Mouse (Mus musculus): ENCODE measurements around the gene Fhl2. TPM values are rescaled to one million over a fixed set of nuclear protein-coding genes. Genes with fewer than 3 reads are reported as not detected.

Gene Fhl2
- 10 to 100 TPM; 51.8 to 54.6 (median 52.9) TPM for total RNA-seq (2022)

DNA sequence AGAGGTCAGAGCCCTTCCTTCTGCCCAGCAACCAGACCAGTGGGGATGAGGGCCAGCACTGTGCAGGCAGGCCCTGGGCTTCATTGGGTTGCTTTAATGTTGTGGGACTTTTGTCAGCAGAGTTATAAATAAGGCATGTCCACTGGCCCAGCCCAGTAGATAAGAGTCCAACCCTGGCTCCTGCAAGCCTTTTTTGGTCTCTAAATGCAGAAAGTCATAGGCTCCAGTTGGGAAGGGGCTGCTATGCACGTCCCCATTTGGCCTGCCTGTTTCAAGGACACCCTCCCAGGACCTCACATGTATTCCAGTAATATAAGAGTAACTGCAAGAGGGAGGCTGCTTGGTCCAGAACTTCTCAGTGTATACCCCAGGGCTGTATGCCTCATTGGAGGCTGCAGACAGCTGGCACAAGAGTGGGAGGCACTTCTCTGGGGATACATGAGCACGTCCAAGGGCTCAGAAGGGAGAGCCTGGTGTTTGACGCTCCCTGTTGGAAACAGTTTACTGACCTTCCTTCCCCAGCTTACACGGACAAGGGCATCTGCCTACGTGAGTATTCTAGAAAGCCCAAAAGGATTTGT lies at the start of gene Fhl2:
Fhl2 (minus strand) TSS at position 324 of the 581 bp plus-strand sequence.
- DNase-seq (ENCODE audit: low spot score in 2 of 2): no peak

DNA sequence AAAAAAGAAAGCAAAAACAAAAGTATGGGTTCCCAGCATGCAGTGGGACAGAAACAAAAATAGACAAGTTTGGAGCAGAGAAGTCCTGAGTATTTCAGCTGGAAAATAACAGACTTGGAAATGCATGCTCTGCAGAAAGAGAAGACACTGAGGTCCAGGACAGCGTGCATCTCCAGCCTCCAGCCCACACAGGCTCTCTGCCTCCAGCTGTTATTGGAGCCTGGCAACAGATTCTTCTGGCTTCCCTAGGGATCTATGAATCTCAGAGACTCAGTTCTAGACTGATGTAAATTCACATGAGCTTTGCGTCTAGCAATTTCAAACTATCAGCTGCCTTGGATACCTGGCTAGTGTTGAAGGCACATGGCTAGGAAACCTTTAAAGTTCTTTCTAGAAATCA lies 48.2 kb upstream of the Fhl2 start:
- no peak for DNase-seq (ENCODE audit: low spot score in 2 of 2)

DNA sequence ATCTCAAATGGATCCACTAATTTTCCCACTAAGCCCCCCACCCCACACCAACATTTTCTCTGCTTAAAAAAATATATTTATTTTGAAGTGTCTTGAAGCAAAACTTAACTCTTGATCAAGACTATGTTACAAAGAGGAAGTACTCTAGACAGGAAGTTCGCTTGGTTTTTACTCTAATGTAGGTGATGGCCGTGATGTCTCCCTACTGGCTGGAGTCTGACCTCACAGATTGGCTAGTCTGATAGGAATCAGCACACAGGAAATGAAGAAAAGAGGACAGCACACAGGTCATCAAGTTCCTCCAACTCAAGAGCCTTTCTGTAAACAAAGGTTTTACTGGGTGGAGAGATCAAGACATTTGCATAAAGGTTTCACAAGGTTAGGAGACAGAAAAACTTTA lies 44.4 kb upstream of the Fhl2 start:
- no peak for DNase-seq (ENCODE audit: low spot score in 2 of 2)

DNA sequence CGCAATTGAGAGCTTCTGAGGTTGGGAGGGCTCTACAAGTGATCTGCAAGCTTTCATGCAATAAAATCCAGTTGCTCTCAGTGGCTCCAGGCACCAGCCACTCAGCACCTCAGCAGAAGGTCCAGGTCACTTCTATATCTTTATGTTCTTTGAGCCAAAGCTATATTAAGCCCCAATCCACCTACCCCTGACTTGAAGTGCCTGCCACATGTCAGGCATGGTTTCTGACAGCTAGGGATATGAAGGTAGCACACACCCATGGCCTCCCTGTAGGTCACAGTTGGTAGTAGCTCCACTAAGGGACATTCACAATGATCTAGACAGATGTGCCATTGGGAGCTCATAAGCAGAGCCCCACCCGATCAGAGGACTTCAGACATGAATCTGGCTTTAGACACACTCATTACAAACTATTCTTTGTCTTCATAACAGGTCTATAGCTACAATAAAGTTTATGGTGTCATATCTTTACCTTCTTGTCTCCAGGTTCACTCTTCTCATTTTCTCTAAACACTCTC lies 43.1 kb upstream of the Fhl2 start:
- no peak for DNase-seq (ENCODE audit: low spot score in 2 of 2)

DNA sequence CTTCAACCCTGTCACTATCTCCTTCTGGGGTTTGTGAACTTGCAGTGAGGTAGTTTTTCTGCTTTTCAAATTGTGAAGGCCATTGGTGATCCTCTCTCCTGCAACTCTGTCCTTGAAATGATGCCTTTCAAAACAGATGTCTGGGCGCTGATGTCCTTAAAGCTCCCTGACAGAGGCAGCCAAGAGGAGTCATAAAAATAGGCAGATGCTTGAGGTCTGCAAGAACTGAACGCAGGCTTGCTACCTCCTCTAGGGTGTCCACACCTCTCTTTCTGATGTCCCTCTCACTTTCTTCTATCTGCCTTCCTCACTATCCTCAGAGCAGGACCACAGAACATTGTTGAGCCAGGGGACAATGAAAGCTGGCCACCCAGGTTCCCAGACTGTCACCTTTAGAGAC lies 41.7 kb upstream of the Fhl2 start:
- no peak for DNase-seq (ENCODE audit: low spot score in 2 of 2)

DNA sequence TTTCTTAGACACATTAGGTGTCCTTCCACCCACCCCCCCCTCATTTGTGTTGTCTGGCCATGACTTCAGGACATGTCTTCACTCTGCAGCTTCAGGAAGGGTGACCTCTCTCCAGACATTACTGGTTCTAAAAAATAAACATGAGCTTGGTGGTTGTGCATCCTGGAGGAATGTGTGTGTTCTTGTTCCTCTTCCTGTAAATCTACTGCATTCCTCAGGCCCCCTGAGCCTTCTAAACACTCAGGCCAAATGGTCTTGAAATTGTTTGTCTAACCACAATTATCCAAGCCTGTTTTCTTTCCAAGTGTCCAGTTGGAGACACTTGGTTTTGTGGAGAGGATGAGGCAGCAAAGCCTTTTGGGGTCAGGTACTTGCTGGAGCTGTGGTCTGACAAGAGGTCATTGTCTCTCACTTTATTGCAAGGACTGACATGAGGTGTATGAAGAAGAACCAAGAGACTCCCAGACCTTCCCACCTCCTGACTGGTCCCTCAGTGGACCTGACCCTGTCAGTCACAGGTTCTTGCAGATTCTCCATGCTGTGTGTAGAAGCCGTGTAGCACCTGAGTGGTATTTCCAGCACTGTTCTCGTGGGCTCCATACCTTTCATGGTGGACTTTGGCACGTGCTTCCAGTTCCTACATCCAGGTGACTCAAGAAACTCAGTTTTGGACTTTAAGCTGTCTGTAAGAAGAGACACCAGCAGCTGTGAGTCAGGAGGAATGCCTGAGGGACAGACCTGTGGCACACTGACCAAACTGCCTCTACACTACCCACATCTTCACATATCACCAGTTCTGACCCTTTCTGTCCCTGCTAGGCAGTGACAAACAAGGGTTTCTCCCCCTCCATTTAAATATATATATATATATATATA lies 40.8 kb upstream of the Fhl2 start:
- no peak for DNase-seq (ENCODE audit: low spot score in 2 of 2)

DNA sequence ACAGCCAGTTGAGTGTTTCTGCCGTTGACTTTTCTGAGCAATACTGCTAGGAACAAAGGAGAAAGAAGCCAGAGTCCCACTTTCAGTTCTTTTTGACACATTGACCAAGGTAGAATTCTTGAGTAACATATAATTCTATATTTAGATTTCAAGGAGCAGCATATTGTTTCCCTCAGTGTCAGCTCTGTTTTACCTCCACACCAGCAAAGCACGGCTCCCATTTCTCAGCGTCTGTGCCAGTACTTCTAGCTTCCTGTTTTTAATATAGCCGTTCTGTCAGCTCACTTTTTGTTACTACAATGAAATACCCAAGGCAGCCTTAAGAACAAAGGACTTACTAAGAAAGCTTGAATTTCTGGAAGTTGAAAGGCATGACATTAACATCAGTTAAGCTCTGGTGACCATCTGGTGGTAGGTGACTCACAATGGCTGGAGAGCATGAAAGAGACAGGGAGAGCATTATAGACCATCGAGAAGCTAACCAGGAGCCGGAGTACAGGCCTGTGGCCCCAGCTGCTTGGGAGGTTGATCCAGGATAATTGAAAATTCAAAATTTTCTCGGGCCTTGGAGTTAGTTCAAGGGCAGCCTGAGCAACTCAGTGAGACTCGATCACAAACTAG lies 28.9 kb upstream of the Fhl2 start:
- DNase-seq (ENCODE audit: low spot score in 2 of 2): no peak

DNA sequence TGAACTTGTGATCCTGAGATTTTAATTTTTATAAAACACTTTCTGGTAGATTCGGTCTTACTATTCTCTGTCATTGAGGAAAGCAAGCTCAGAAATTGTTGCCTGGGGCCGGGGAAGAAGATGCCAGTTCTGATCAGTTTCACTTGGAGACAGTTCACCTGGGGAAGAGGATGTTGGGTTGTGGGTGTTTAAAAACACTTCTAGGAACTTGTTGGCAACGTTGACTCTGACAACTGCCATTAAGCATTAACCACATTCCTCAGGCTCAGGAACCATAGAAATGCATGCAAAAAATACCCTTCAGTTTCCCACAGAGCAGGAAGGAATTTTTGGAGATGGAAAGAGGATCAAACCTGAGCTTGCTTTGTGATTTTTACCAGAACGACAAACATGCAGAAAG lies 28.2 kb upstream of the Fhl2 start:
- DNase-seq (ENCODE audit: low spot score in 2 of 2): no peak

DNA sequence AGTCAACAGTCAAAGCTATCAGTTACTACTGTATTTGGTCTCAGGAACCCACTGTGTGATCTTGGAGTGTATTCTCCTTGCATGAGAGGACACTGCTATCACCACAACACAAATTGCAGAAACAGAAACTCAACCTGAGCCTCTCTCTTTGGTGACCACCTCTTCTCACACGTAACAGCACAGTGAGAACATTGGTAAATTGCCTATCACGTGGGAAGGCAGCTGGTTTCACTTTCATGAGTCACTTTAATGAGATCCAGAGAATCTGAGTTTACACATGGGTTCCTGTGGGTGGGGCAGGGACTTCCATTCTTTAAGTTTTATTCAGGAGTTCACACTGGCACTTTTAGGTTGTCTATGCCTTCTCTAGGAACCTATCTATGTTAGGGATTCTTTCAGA lies 27.4 kb upstream of the Fhl2 start:
- no peak for DNase-seq (ENCODE audit: low spot score in 2 of 2)

DNA sequence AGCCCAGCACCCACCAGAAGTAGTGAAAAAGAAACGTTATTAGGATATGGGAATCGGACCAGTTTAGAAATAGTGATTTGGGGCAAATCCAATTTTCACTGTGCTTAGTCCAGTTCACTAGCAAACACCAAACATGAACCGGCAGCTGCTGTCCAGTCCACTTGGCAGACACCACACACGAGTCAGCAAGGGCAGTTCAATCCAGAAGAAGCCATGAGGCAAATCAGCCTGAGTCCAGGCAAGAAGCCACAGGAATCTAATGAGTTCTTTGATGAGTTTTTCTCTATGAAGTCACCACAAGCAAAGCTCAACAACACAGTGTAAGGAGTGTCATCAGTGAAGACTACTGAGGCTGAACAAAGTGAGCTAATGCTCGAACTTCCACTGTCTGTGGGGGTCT lies 26.3 kb upstream of the Fhl2 start:
- DNase-seq (ENCODE audit: low spot score in 2 of 2): no peak

DNA sequence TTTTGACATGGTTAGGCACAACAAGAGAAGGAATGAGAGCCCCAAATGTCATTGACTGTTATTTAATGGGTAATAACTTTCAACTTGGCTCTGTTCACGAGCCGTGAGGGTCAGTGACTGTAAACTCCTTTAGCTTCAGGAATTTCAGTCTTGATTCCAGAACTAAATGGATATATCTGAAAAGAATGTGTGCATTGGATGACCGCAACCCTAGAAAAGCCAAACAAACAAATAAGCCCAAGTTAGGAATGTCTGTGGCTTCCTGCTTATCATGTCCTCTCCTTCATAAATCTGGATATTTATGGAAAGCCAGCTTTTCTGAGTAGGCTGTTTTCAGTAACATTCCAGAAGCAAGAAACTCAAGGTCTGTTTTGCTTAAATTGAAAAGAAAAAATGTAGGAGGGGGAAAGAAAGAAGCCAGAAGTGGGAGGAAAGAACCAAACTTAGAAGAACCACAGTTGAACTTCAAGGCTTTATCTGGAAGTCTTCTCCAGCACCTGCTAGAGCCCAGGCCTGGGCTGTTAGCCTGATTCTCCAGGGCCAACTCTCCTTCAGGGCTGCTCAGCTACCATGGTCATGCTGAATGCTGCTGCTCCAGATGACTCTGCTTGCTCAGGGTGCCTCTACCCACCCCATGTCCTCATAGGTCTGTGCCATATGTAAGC lies 21.4 kb upstream of the Fhl2 start:
- no peak for DNase-seq (ENCODE audit: low spot score in 2 of 2)

DNA sequence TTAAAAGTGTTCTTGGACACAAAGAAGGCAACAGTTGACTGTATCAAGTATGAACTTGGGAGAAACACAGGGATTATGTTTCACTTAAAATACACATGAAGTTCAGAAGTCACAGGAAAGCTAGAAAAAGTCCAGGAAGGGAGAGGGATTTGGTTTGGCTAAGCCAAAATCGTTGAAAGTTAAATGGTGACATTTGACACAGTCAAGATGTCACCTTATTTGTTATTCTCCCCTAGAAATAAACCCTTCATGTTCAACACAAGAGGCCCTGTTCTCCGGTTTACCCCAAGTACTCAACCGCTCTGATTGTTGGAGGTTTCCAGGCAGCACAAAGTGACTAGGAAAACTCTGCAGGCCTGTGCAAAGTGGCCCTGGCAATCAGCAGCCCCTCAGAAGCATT lies 18.8 kb upstream of the Fhl2 start:
- DNase-seq (ENCODE audit: low spot score in 2 of 2): no peak

DNA sequence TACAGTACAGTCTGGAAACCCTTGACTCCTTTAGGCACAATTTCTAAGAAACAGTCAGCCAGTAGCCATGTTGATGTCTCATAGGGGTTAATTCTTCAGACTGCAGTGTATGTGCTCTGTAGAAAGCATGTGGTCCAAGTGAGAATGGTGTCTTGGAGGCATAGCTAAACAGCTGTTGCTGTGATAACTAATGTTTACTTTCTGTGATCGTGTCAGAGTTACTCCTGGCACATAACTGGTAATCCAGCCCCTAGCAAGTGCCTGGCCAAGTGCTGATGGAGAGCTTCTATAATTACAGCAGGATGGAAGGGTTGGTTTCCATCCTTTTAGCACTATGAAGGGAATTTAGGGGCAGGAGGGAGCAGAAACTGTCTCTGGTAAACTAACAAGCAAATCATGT lies 14.5 kb upstream of the Fhl2 start:
- DNase-seq (ENCODE audit: low spot score in 2 of 2): no peak

DNA sequence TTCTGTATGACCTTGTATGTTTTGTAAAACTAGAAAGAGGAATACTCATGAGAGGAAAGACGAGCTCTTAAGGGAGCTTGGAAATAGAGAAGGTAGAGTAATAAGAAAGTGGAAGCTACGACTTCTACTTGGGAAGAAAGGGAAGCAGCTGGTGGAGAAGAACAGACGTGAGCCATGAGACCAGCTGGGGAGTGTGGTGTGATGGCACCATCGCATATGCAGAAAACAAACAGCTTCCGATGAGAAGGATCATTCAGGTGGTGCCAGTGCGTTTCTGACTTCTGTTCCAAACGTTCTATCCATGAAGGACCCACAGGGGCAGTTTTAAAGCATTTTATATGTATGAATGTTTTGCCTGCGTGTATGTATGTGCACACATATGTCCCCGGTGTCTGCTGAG lies 13.5 kb upstream of the Fhl2 start:
- DNase-seq (ENCODE audit: low spot score in 2 of 2): no peak

DNA sequence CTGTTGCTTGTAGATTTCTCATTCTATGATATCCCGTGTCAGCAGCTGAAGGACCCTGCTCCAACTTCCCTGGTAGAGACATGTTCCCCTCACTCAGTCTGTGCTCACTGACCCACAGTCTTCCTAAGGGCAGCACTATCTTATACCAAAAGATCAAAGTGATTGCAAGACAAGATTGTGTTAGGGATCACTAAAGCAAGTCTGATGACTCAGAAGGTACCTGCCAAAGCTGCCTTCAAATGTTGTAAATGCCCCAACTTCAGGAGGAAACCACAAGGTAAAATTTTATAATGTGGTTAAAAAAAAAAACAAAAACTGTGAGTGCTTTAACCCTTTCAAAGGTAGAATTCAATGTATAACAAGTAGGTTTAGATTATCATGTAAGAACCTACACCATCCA lies 10.4 kb upstream of the Fhl2 start:
- no peak for DNase-seq (ENCODE audit: low spot score in 2 of 2)

DNA sequence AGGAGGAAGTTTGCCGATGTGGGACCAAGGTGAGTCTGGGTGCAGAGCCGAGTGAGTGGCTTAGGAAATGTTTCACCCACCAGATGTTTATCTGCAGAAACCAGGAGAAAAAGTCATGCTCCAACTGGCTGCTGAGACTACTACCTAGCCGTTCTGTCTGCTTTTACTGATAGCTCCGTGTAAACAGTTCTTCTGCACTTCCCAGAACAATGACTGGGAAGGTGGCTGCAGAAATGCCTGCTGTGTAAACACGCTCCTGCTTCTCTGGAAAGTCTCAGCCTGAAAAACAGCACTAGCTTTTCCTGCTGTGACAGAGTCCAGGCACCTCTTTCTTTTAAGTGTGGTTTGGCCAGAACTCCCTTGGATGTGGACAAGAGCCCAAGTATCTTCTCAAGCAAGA lies 6.5 kb upstream of the Fhl2 start:
- DNase-seq (ENCODE audit: low spot score in 2 of 2): no peak

DNA sequence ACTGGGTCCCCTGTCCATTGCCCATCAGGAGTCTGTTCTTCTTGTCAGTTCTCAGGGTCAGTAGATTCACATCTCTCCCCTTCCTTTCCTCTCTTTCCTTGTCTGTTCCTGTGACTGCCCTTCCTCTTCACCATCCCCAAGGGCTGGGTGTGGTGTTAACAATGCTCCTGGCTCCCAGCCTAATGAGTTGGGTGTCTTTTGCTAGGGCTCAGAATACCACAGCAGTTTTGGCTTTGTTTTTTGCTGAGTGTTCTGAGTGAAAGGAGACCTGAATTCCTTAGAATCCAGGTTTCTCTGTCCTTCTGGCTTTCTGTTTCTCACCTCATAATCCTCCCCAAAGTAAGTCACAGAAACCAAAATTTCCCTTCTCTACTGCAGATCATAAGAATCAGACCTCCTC lies 5.4 kb upstream of the Fhl2 start:
- DNase-seq (ENCODE audit: low spot score in 2 of 2): no peak

DNA sequence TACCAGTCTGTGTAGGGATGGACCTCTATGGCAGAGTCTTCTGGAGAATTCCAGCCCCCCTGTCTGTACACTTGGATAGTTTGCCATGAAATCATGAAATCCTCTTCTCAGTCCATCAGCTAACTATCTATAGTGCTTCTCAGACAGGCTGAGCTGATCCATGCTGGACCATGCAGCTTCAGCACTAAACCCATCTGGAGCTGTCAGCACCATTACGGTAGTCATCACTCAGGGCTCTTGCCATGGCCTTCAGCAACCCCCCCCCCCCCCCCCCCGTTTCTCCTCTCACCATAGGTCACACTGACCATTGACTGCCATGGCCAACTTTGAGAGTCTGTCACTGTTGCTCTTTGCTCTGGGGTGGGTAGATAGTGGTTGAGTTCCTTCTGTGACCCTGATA lies 5.0 kb upstream of the Fhl2 start:
- no peak for DNase-seq (ENCODE audit: low spot score in 2 of 2)

DNA sequence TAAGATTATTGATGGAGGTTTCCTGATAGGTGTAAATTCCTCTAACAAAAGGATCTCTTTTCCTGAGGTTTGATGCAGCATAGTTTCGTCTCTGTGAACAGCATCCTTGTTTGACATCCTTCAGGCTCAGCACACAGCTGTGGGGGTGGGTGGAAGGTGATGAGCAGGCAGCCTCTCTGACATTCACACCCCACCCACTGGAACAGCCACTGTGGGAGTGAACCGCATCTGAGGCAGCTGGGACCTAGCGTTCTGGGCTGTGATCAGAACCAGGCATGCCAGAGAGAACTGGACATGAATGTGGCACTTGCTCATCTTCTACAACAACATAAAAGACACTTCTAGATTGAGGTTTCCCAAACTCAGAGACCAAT lies 3.1 kb upstream of the Fhl2 start:
- DNase-seq (ENCODE audit: low spot score in 2 of 2): peak in 1 of 2 experiments; percentile 93

DNA sequence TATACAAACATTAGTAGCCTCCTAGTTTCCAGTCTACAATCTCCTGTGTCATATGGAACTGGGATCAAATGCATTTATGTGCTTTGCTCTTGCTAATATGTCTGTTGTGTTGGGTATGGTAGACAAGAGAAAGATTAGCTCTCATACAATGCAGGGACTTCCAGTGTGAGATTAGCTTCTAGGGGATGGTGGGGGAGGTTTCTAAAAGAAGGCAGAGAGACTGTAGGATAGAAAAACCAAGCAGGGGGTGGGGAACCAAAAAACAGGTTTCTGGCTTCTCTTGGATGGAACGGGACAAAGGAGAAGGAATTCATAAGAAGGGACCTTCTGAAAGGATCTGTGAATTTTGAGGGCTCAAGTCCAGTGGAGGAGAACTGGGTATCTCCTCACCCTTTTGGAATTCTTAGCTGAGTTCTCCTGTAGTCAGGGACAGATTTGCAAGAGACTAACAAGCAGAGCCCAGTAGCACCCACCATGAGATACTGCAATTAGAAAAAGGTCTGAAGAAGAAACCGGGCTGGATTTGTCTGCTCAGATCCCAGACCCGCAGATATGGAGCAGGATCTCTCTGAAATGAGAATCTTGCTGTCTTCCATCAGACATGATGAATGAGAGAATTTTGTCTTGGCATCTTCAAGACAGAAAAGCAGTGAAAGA lies 2.6 kb upstream of the Fhl2 start:
- DNase-seq (ENCODE audit: low spot score in 2 of 2): no peak

DNA sequence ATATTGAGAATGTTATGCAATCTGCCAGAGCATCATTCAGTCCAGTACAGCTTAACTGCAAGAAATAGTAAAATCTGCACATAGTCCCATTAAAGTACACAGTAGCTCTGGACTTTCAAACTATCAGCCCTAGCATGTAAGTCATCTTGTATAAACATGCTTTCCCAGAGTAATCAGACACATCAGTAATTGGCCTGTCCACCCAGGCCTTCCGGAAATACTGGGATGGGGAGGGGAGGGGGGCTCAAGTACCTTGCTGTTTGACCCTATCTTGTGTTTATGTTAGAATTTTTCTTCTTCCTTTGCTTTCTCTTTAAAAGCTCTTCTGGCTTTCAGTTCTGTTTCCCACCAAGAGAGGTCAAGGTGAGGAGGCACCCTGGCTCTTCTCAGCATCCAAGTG lies 725 bp downstream of the Fhl2 start:
- DNase-seq (ENCODE audit: low spot score in 2 of 2): no peak

DNA sequence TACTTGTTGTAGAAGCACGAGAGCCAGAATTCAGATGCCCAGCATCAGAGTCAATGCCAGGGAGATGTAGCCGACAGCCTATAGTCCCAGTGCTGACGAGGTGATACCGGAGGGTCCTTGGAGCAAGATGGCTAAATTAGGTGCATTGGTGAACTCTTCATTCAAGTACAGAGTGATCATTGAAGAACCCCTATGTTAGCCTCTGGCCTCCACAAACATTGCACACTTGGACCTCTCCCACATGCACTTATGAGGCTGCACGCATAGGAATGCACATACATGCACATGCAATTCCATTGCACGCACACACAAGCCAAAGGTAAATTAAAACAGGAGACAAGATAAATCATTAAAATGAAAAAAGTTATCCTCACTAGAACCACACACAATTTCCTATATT lies 3.4 kb downstream of the Fhl2 start:
- DNase-seq (ENCODE audit: low spot score in 2 of 2): no peak
